Mouse (Mus musculus): Measurements from ENCODE around the gene Zfyve1.

The Zfyve1 gene

DNA sequence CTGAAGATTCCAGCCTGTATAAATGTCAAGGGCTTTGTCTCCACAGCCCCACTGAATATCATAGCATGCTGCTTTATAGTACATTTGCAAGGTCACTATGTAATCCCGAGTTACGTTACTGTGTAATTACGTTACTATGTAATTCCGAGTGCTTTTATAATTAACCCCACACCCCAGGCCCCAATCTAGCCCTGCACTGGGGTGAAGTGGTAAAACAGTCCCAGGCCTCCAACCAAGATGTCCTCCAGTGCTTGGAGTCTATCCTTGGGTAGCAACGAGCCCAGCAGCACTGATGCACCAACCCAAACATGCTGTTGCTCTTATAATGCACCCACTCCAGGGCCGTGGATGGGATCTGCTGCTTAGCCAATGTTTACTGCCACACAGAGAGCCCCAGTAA, 74.0 kb downstream of the Zfyve1 start:
- no peak for DNase-seq (ENCODE audit: low spot score)

DNA sequence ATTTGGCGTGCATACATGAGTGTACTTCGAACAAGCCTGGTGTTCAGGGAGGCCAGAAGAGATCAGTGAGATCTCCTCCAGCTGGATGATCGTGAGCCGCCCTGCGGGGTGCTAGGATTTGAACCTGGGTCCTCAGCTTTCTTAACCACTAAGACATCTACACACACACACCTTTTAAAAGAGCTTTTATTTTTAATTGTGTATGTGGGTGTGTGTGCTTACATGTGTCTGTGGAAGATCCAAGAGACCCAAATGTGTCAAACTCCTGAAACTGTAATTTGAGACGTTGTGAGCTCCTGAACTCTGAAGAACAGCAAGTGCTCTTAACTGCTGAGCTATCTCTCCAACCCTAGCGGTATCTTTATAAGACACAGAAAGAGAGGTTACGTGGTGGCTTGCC, 75.9 kb downstream of the Zfyve1 start:
- no peak for DNase-seq (ENCODE audit: low spot score)

DNA sequence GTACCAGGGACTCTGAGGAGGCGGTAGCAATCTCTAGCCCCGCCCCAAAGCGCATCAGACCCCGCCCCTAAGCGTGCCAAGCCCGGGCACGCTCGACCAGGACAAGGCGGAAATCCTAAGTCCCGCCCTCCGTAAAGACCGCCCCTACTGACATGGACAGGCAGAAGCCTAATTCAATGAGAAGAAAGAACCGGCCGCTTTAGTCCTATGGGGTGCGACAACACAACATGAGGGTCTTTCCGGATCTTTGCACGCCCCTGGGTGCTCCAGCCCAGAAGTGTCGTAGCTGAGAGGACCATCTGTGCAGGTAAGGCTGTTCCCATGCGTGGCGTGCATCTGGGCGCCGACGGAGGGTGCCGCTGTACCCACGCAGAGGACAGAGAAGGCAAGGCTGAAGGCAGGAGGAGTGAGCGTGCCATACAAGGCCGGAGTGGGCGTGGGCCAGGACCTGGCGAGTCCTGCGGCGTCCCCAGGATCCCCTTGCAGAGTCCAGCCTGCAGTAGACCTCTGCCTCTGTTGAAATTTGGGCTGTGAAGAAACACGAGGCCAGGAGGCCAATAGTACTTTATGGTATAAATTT, 76.6 kb downstream of the Zfyve1 start, which contains the start of gene Dcaf4:
Gene Dcaf4 (plus strand): TSS at position 156 of the 580 bp plus-strand sequence.
- DNase-seq (ENCODE audit: low spot score) = peak; percentile 97

DNA sequence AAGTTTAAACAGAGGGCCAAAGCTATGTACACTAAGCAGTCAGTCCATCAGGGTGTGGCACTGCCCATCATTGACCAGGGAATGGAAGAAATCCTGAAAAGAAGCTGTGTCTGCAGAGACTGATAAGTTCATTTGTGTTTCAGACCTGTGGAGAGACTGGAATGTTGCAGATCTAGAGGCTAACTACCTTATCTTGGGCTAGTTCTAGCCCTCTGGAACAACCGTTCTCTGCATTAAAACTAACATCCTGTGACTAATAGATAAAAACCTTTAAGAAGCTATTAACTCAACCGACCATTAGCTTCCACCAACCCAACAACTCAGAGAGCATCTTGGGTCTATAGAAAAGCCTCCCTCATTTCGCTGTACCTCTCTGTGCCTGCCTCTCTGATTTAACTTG, 79.4 kb downstream of the Zfyve1 start:
- DNase-seq (ENCODE audit: low spot score) = no peak

DNA sequence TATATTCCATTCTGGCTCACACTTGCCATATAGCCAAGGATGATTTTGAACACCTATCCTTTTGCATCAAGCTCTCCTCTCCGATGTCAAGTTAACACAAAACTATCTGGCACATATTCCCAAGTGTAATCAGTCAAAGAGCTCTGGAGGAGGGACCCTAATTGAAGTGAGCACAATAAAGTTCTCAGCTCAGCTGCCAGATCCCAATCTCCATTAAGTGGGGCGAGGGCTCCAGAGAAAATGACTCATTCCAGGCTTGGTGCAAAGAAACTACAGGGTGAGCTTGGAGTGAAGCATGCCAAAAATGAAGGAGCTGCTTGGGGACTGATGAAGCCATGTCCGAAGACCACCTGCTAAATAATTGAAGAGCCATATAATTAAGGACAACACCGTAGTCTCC, 82.8 kb downstream of the Zfyve1 start:
- DNase-seq (ENCODE audit: low spot score) = no peak

DNA sequence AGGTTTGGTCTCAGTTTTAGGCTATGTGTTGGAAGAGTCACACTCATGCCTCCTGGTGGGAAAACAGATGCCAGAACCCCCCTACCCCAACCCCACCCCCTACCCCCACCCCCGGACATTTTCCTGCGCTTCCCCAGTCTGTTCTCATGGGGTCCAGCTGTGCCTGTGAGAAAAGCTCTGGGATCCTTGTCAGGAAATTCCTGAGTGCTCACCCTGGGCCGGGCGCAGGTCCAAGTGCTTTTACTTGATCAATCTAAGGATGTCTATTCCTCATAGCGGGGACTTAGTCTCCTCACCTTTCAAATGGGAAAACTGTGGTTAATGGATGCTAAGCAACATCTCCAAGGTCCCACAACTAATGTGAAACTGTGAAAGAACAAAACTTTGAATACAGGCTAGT, 83.8 kb downstream of the Zfyve1 start:
- no peak for DNase-seq (ENCODE audit: low spot score)

DNA sequence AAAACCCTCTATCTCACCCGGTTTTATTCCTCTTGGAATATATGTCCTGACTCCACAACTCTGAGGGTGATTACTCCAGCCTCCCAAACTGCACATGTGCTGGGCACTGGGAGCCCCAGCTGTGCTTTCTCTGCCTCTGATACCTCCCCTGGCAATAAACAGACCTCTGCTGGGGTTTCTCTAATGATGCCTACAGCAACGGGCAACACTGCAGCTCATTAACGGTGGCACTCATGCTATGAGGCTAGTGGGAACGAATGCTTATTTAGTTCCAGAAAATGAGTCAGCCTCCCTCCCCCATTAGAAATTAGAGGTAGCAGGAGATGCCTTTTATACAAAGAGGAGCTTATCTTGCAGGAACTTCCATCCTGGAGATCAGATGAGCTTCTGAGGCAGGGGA, 84.2 kb downstream of the Zfyve1 start:
- no peak for DNase-seq (ENCODE audit: low spot score)

DNA sequence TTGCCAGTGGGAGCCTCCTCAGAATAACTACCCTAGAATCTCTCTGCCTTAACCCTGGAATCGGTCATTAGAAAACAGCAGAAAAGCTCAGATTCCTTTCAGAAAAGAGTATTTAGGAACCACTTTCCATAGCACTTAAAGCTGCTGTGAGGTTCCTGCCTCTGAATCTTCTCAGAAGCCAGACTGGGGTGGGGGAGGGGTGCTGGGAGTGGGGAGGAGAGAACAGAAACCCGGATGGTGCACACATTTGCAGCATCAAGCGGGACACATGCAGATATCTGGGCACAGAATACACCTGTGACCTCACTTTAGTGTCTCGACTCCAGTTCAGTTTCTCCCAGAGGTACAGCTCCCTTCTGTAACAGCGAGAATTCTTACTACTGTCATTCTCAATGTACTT, 86.4 kb downstream of the Zfyve1 start:
- no peak for DNase-seq (ENCODE audit: low spot score)

DNA sequence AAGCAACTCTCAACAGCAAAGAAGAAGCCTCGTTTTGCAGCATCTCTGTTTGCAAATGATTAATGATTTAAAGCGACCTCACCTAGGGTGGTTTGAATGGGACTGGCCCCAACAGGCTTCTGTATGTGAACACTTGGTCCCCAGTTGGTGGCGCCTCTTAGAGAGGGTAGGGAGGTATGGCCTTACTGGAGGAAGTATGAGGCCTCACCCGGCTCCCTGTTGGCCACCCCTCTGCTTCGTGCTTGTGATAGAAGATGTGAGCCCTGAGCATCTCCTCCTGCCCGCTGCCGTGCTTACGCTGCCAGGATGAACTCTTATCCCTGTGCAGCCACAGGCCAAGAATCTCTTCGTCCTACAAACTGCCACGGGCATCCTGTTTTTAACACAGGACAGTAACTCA, 90.5 kb downstream of the Zfyve1 start:
- no peak for DNase-seq (ENCODE audit: low spot score)

DNA sequence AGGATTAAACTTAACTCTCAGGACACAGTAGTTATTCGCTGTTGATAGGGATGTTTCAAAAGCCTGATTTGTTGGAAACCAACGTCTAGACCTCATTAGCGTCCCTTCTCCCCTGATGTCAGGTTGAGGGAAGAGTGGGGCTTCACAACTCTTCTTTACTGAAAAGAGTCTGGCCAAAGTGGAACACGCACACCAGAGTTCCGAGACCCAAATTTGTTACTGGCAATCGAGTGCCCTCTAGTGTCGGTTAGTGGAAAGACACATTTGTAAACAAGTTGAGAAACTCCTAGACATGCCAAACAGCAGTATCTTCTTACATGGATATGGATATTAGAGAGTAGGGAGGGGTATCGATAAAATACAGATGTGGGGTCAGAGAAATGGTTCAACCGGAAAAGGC, 94.8 kb downstream of the Zfyve1 start:
- no peak for DNase-seq (ENCODE audit: low spot score)

GRCm38 (mm10) chr12:83499256-83499655, 97.8 kb downstream of the Zfyve1 start:
- DNase-seq (ENCODE audit: low spot score) = no peak

GRCm38 (mm10) chr12:83497959-83498358, 99.1 kb downstream of the Zfyve1 start:
- no peak for DNase-seq (ENCODE audit: low spot score)

GRCm38 (mm10) chr12:83496736-83497135, 100.3 kb downstream of the Zfyve1 start:
- DNase-seq (ENCODE audit: low spot score) = no peak
